Mouse (Mus musculus) lung, postnatal 0 days (tissue): ENCODE measurements around the gene Grsf1. TPM values are rescaled to one million over a fixed set of nuclear protein-coding genes. Genes with fewer than 3 reads are reported as not detected.

Source experiments
- ATAC-seq: fragments of 200-750 bp; cut with Nextera tagmentation; 2 replicates; pipeline ENCODE4 v1.8.0; 2017; ENCODE audit warnings: moderate library complexity
- DNase-seq: peaks from one replicate; pipeline ENCODE4 v3.0.0-alpha.2; 2016; ENCODE audit warnings: low spot score
- H3K27ac ChIP-seq: fragments of 300-500 bp; sonication (generic); 2 replicates; pipeline ENCODE4 v1.5.1; 2014; ENCODE audit warnings: antibody characterized with exemption, mild to moderate bottlenecking, low read length, mixed read lengths
- H3K27me3 ChIP-seq: fragments of 300-500 bp; sonication (generic); replicated peaks from 2 replicates; pipeline ENCODE4 v1.6.1; 2014; ENCODE audit warnings: low read length, mixed read lengths; ENCODE audit not compliant: insufficient read depth
- H3K36me3 ChIP-seq: fragments of 300-500 bp; sonication (generic); 2 replicates; pipeline ENCODE4 v1.6.1; 2014; ENCODE audit warnings: low read length, mixed read lengths; ENCODE audit not compliant: insufficient read depth
- H3K4me1 ChIP-seq: fragments of 300-500 bp; sonication (generic); 2 replicates; pipeline ENCODE4 v1.6.1; 2014; ENCODE audit warnings: antibody characterized with exemption, low read depth, low read length, mixed read lengths; ENCODE audit not compliant: insufficient read depth
- H3K4me2 ChIP-seq: fragments of 300-500 bp; sonication (generic); replicated peaks from 2 replicates; pipeline ENCODE4 v1.6.1; 2014; ENCODE audit warnings: low read depth, mild to moderate bottlenecking, low read length, moderate library complexity, mixed read lengths
- H3K4me3 ChIP-seq: fragments of 300-500 bp; sonication (generic); 2 replicates; pipeline ENCODE4 v1.5.1; 2014; ENCODE audit warnings: low read depth, low read length
- H3K9ac ChIP-seq: fragments of 300-500 bp; sonication (generic); replicated peaks from 2 replicates; pipeline ENCODE4 v1.6.1; 2014; ENCODE audit warnings: low read depth, mild to moderate bottlenecking
- H3K9me3 ChIP-seq: fragments of 300-500 bp; sonication (generic); 2 replicates; pipeline ENCODE4 v1.6.1; 2016; ENCODE audit warnings: low read length, mixed read lengths
- CTCF ChIP-seq: IDR thresholded peaks from 2 replicates; pipeline ENCODE4 v1.5.1; 2016; ENCODE audit warnings: antibody characterized with exemption, mild to moderate bottlenecking
- EP300 ChIP-seq: IDR thresholded peaks from 2 replicates; pipeline ENCODE4 v1.6.1; 2016; ENCODE audit warnings: antibody characterized with exemption, mild to moderate bottlenecking, control low read depth
- WGBS: fragments of 180-500 bp; shearing (Covaris S2); extraction: QIAGEN DNeasy Blood & Tissue Kit; methylation state at CpG from one replicate; pipeline ENCODE4 v1.1.7; 2014; 5-methylcytosine and 5-hydroxymethylcytosine counted together
- polyA plus RNA-seq: library from polyadenylated mRNA; unstranded; fragments of >200 nt; fragmentation: Nextera tagmentation; extraction: Ambion mirVana; gene quantifications from 2 replicates; pipeline ENCODE4 v1.2.1, GENCODE M21; 2015

The Grsf1 gene
- polyA plus RNA-seq, 1 experiment from 2014 or later = 46.0 TPM

GRCm38 (mm10) chr5:88690681-88691505 is 14.9 kb upstream of the Grsf1 start:
- H3K36me3 ChIP-seq = no peaks in the 10 kb centered on the region
- ATAC-seq = peak; percentile 20; the same call in 1 of the 2 replicates
- H3K4me2 ChIP-seq = no peak overlapping the region
- H3K4me3 ChIP-seq = no peak overlapping the region
- no peak overlapping the region for H3K27ac ChIP-seq
- no peak overlapping the region for H3K9ac ChIP-seq
- WGBS = 26% methylated on average over 10 of the region's 10 CpGs
- no peak for DNase-seq
- H3K4me1 ChIP-seq = no peaks in the 10 kb centered on the region
- no peaks in the 10 kb centered on the region for H3K27me3 ChIP-seq
- TF ChIP-seq CTCF (no peak), EP300 (no peak)
- H3K9me3 ChIP-seq = no peaks in the 10 kb centered on the region

GRCm38 (mm10) chr5:88689279-88689938 is 13.4 kb upstream of the Grsf1 start:
- Histone ChIP-seq H3K27ac (no peak overlapping the region), H3K27me3 (no peaks in the 10 kb centered on the region), H3K36me3 (no peaks in the 10 kb centered on the region), H3K4me3 (no peak overlapping the region), H3K4me2 (no peak overlapping the region), H3K9ac (no peak overlapping the region), H3K4me1 (no peaks in the 10 kb centered on the region), H3K9me3 (no peaks in the 10 kb centered on the region)
- ATAC-seq (peak; percentile 42; the same call in 1 of the 2 replicates), DNase-seq (peak; percentile 80)
- 76% methylated on average over 3 of the region's 3 CpGs for WGBS
- peak; percentile 71 for TF ChIP-seq CTCF
- TF ChIP-seq EP300 = no peak

DNA sequence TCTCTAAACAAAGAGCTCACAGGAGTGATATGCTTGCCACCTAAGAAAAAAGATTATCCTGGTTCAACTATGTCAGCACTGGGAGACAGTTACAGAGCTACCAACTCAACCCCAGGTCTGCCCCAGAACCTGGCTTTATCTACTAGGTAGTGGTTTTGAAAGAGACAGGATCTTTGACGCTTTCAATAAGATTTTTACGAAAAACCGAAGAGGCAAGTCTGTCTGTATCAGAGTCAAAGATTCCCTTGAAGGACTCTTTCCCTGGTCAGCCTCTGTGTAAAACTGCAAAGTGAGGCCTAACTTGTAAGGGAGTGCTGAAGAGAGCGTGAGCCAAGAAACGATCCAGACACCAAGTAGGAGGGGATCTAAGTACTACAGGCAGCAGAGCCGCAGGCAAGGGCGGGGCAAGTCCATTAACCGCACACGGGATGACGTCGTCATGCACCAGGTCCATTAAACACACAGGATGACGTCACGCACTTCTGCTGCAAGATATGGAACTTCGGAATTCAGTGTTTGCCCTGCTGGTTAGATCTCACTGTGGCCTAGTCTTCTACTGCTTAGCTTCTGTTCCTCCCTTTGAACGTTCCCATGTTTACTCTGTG is 12.7 kb upstream of the Grsf1 start:
- Histone ChIP-seq H3K4me2 (no peak overlapping the region), H3K27ac (no peak overlapping the region), H3K9me3 (no peaks in the 10 kb centered on the region), H3K27me3 (no peaks in the 10 kb centered on the region), H3K9ac (no peak overlapping the region), H3K4me3 (no peak overlapping the region), H3K4me1 (no peaks in the 10 kb centered on the region), H3K36me3 (no peaks in the 10 kb centered on the region)
- ATAC-seq (peak; percentile 87), DNase-seq (peak; percentile 83)
- TF ChIP-seq EP300 (no peak), CTCF (no peak)
- WGBS = 57% methylated on average over 15 of the region's 15 CpGs

DNA sequence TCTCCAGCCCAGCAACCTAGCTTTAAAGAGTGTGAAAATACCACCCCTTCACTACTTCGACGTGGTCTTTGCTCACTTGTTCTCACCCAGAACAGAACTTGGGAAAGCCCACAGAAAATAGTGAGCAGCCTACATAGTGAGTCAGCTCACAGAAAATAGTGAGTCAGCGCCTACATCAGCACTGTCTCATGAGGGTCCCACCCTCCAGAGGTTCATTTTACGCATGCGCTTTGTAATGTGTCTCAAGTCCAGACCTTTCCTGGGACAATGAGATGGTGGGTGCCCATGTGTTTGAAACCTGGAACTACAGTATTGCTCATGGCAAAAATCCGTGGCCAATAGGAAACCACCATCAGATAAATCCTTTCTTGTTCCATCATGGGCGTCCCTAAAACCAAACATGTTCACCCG is 12.0 kb upstream of the Grsf1 start:
- Histone ChIP-seq H3K36me3 (no peaks in the 10 kb centered on the region), H3K9ac (no peak overlapping the region), H3K4me1 (no peaks in the 10 kb centered on the region), H3K4me3 (no peak overlapping the region), H3K4me2 (no peak overlapping the region), H3K27me3 (no peaks in the 10 kb centered on the region), H3K9me3 (no peaks in the 10 kb centered on the region), H3K27ac (no peak overlapping the region)
- TF ChIP-seq EP300 (no peak), CTCF (no peak)
- 74% methylated on average over 8 of the region's 8 CpGs for WGBS
- DNase-seq = no peak
- ATAC-seq = no peak

GRCm38 (mm10) chr5:88685745-88686299 is 9.9 kb upstream of the Grsf1 start:
- ATAC-seq = no peak
- Histone ChIP-seq H3K4me3 (no peak overlapping the region), H3K36me3 (no peaks in the 10 kb centered on the region), H3K4me1 (no peaks in the 10 kb centered on the region), H3K9ac (no peak overlapping the region), H3K27me3 (no peaks in the 10 kb centered on the region), H3K9me3 (no peaks in the 10 kb centered on the region), H3K4me2 (no peak overlapping the region), H3K27ac (no peak overlapping the region)
- DNase-seq = no peak
- 46% methylated on average over 6 of the region's 6 CpGs for WGBS
- no peak for TF ChIP-seq CTCF
- no peak for TF ChIP-seq EP300

DNA sequence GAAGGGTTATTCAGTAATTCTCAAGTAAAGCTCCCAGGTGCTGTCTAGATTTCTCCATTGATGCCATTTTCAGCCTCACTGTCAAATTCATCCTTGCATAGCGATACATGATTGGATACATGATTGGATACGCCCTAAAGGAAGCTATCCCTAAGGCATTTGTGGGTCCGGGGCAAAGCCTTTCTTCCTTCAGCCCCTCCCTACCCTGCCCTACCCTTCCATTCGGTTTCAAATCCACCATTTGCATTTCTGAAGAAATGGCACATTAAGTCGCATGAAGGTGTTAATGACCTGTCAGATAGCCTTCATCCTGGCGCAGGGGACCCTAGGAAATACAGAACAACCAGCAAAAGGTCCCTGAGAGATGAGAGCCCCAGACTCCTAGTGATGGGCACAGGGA is 9.3 kb upstream of the Grsf1 start:
- H3K27me3 ChIP-seq = no peaks in the 10 kb centered on the region
- H3K4me1 ChIP-seq = no peaks in the 10 kb centered on the region
- ATAC-seq = no peak
- no peak overlapping the region for H3K4me2 ChIP-seq
- no peaks in the 10 kb centered on the region for H3K9me3 ChIP-seq
- H3K4me3 ChIP-seq = no peak overlapping the region
- WGBS = 19% methylated on average over 6 of the region's 6 CpGs
- H3K9ac ChIP-seq = no peak overlapping the region
- no peak overlapping the region for H3K27ac ChIP-seq
- DNase-seq = no peak
- TF ChIP-seq CTCF (no peak), EP300 (no peak)
- no peaks in the 10 kb centered on the region for H3K36me3 ChIP-seq
